Comparison of ENCODE assay signal across 32 mouse cellular contexts in genomic region chr10:43910032-43910872, GRCm38 (mm10). TPM values are rescaled to one million over a fixed set of nuclear protein-coding genes. Genes with fewer than 3 reads are reported as not detected.
DNase-seq lines count a peak whose midpoint lies in the region; ATAC-seq and TF ChIP-seq lines count a peak whose summit lies in the region.
"Had no signal": no experiment of that assay in that cellular context is flagged by ENCODE, and none has a peak within 500 bp of the region (broad histone marks: within the 10 kb centered on the region; RNA-seq: fewer than 3 reads in every experiment).

No protein-coding gene starts in this region.

- H3K9me3 ChIP-seq in ES-E14 (ENCODE audit: control insufficient read depth, insufficient read depth, low read depth, low read length), result no peaks in the 10 kb centered on the region
- no peaks in the 10 kb centered on the region for H3K9me3 ChIP-seq in megakaryocyte, embryonic 14.5 days
- no peaks in the 10 kb centered on the region for H3K9me3 ChIP-seq in intestine, embryonic 16.5 days (ENCODE audit: control insufficient read depth, low read length)
- H3K9me3 ChIP-seq: embryonic facial prominence, embryonic 12.5 days; G1E; heart, embryonic 15.5 days; hindbrain, embryonic 13.5 days; midbrain, embryonic 12.5 days; neural tube, embryonic 12.5 days had no signal

- H3K27me3 ChIP-seq in megakaryocyte, embryonic 14.5 days (replicated peaks), result no peaks in the 10 kb centered on the region
- H3K27me3 ChIP-seq in intestine, embryonic 16.5 days (replicated peaks; ENCODE audit: control insufficient read depth, insufficient read depth, low read length), result no peaks in the 10 kb centered on the region
- H3K27me3 ChIP-seq: CH12.LX; embryonic facial prominence, embryonic 12.5 days; heart, embryonic 15.5 days; hindbrain, embryonic 13.5 days; midbrain, embryonic 12.5 days; neural tube, embryonic 12.5 days had no signal

- no peak overlapping the region for H3K27ac ChIP-seq in ES-E14 (ENCODE audit: insufficient read depth, low read depth, low read length, poor library complexity, severe bottlenecking)
- H3K27ac ChIP-seq in intestine, embryonic 16.5 days (ENCODE audit: low read length), result no peak overlapping the region
- H3K27ac ChIP-seq: embryonic facial prominence, embryonic 12.5 days; heart, embryonic 15.5 days; hindbrain, embryonic 13.5 days; midbrain, embryonic 12.5 days; neural tube, embryonic 12.5 days had no signal

- DNase-seq in 416B (ENCODE audit: low read depth) (peak; percentile 75), ES-E14 (ENCODE audit: low read depth, low spot score) (no peak)
- no peak for DNase-seq in retina, postnatal 1 day
- DNase-seq in Muller cell, postnatal 12 days (ENCODE audit: inconsistent ontology term), result no peak
- DNase-seq: adrenal gland, postnatal 25 days; cerebellum, adult 8-10 months; cerebellum, postnatal 36 days; embryo, embryonic 11 days; gastrocnemius, postnatal 25 days; heart, postnatal 36 days; kidney, adult 9 months; kidney, postnatal 25 days; liver; lung, adult 18-20 months; lung, postnatal 4 days; spleen, adult 18-20 months; thymus, adult 2 months; thymus, postnatal 36 days had no signal

- ATAC-seq in common myeloid progenitor, adult 5-6 weeks (replicated peaks; ENCODE audit: low read depth, poor library complexity, severe bottlenecking), result peak; percentile 85
- ATAC-seq in intestine, embryonic 16.5 days, result no peak
- ATAC-seq: forebrain, embryonic 14.5 days; intestine, postnatal 0 days; lung, postnatal 0 days had no signal

- H3K36me3 ChIP-seq in ES-E14 (ENCODE audit: control insufficient read depth, insufficient read depth, low read length, poor library complexity, severe bottlenecking), result peaks cover 6% of the 10 kb centered on the region; the same call in 1 of the 2 replicates
- H3K36me3 ChIP-seq in megakaryocyte, embryonic 14.5 days (replicated peaks; ENCODE audit: low read length), result peaks cover 51% of the 10 kb centered on the region
- no peaks in the 10 kb centered on the region for H3K36me3 ChIP-seq in intestine, embryonic 16.5 days (ENCODE audit: control insufficient read depth, insufficient read depth, low read length)
- H3K36me3 ChIP-seq: embryonic facial prominence, embryonic 12.5 days; heart, embryonic 15.5 days; midbrain, embryonic 12.5 days had no signal

- H3K4me2 ChIP-seq in intestine, embryonic 16.5 days (ENCODE audit: low read depth, low read length), result no peak overlapping the region
- H3K4me2 ChIP-seq: embryonic facial prominence, embryonic 12.5 days; heart, embryonic 15.5 days; hindbrain, embryonic 13.5 days; midbrain, embryonic 12.5 days; neural tube, embryonic 12.5 days had no signal

- H3K4me3 ChIP-seq in ES-E14 (ENCODE audit: insufficient read depth in 1 of 2, low read depth in 1 of 2, low read length in 2 of 2, poor library complexity in 1 of 2, severe bottlenecking in 1 of 2), result no peak overlapping the region
- H3K4me3 ChIP-seq in megakaryocyte, embryonic 14.5 days (replicated peaks), result peak overlapping the region; percentile 9
- no peak overlapping the region for H3K4me3 ChIP-seq in intestine, embryonic 16.5 days (ENCODE audit: low read length)
- H3K4me3 ChIP-seq: embryonic facial prominence, embryonic 12.5 days; heart, embryonic 15.5 days; hindbrain, embryonic 13.5 days; midbrain, embryonic 12.5 days; myocyte; neural tube, embryonic 12.5 days had no signal

- 0 out of 2 replicates have a peak overlapping the region, but pooled peaks have one; percentile 37 for H3K9ac ChIP-seq in ES-E14 (ENCODE audit: insufficient read depth, low read depth, low read length, poor library complexity, severe bottlenecking)
- H3K9ac ChIP-seq in intestine, embryonic 16.5 days (ENCODE audit: low read depth, low read length), result no peak overlapping the region
- H3K9ac ChIP-seq: embryonic facial prominence, embryonic 12.5 days; heart, embryonic 15.5 days; hindbrain, embryonic 13.5 days; midbrain, embryonic 12.5 days; neural tube, embryonic 12.5 days had no signal

- in situ Hi-C loops in ES-E14 (cut with MboI; ENCODE audit: low sequenced_read_pairs in 2 of 2, unreplicated experiment in 2 of 2), result loop anchor here in 1 of 2 experiments (25.0 kb wide), 1 partner anchor 323 kb away; the partner anchor contains the start of gene Cd24a

- peaks cover 0 to 4% of the 10 kb centered on the region in 2 experiments; a peak in 1 of 4 replicates for H3K4me1 ChIP-seq in ES-E14 (ENCODE audit: control insufficient read depth in 2 of 2, insufficient read depth in 2 of 2, low read length in 2 of 2, poor library complexity in 1 of 2)
- peaks cover 32% of the 10 kb centered on the region for H3K4me1 ChIP-seq in megakaryocyte, embryonic 14.5 days
- H3K4me1 ChIP-seq in intestine, embryonic 16.5 days (ENCODE audit: control insufficient read depth, insufficient read depth, low read length), result no peaks in the 10 kb centered on the region
- H3K4me1 ChIP-seq: embryonic facial prominence, embryonic 12.5 days; heart, embryonic 15.5 days; hindbrain, embryonic 13.5 days; midbrain, embryonic 12.5 days; neural tube, embryonic 12.5 days had no signal

- WGBS in intestine, embryonic 16.5 days, result 77% methylated on average over 12 of the region's 12 CpGs

TF ChIP-seq in ES-E14, 5 proteins besides CTCF, POLR2A, EP300 and RAD21:
- TF ChIP-seq ZC3H11A (IDR thresholded peaks at IDR 0.05; ENCODE audit: borderline replicate concordance, low read depth, low read length), result no peak
- no peak for TF ChIP-seq ZNF384 (IDR thresholded peaks at IDR 0.05; ENCODE audit: low read depth, low read length)
- TF ChIP-seq HCFC1 (IDR thresholded peaks at IDR 0.05; ENCODE audit: borderline replicate concordance, insufficient read depth, low read length), result no peak
- TF ChIP-seq MAFK (IDR thresholded peaks at IDR 0.05; ENCODE audit: insufficient read depth, low read depth, low read length), result no peak
- no peak for TF ChIP-seq CHD2 (IDR thresholded peaks at IDR 0.05; ENCODE audit: low read depth, low read length)

RNA-seq across cellular contexts. Expression of gene Rtn4ip1, which starts 8.6 kb away (rescaled TPM):
- total RNA-seq in ES-E14 (2012; rRNA removed), result 8.5 and 10.2 TPM in 2 replicates
- total RNA-seq in common myeloid progenitor, adult 5-6 weeks (2017), result 9.5 and 14.0 TPM in 2 replicates
- polyA plus RNA-seq in megakaryocyte, embryonic 14.5 days (2012; ENCODE audit: insufficient read depth, low replicate concordance), result 2.1 TPM in 1 of 2 replicates, not detected in the other
- 18.6 and 19.4 TPM in 2 replicates for polyA plus RNA-seq in intestine, embryonic 16.5 days (2015; fragmentation: Nextera tagmentation; extraction: Ambion mirVana)

RNA-seq across cellular contexts. Expression of gene Qrsl1, which starts 8.7 kb away (rescaled TPM):
- total RNA-seq in ES-E14 (2012; rRNA removed), result 24.8 and 28.9 TPM in 2 replicates
- total RNA-seq in common myeloid progenitor, adult 5-6 weeks (2017), result 8.7 and 14.9 TPM in 2 replicates
- 1.9 TPM in 1 of 2 replicates, not detected in the other for polyA plus RNA-seq in megakaryocyte, embryonic 14.5 days (2012; ENCODE audit: insufficient read depth, low replicate concordance)
- polyA plus RNA-seq in intestine, embryonic 16.5 days (2015; fragmentation: Nextera tagmentation; extraction: Ambion mirVana), result 15.4 and 19.2 TPM in 2 replicates
